Comparison of ENCODE assay signal across 20 mouse cellular contexts in the genomic region with DNA sequence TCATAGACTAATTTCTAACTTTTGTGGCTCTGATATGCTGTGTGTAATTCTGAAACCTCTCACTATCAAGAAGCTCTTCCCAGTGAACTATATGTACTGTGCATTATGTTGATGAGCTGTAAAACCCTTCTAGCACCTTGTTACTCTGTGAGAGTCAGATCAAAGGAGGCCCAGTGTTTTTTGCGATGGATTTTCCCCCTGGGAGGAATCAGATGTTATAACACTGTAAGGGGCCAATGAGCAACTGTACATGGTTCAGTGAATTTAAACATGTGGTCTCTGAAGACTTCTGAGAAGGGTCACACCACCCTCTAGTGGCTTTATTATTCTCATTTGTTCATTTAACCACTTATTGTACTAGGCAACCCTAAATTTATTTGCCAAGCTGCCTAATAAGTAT. TPM values are rescaled to one million over a fixed set of nuclear protein-coding genes. Genes with fewer than 3 reads are reported as not detected.
DNase-seq lines count a peak whose midpoint lies in the region; ATAC-seq and TF ChIP-seq lines count a peak whose summit lies in the region.
"Had no signal": no experiment of that assay in that cellular context is flagged by ENCODE, and none has a peak within 500 bp of the region (broad histone marks: within the 10 kb centered on the region; RNA-seq: fewer than 3 reads in every experiment).

No protein-coding gene starts in this region.

- no peak overlapping the region for H3K4me2 ChIP-seq in midbrain, postnatal 0 days (ENCODE audit: low read depth, low read length, poor library complexity, severe bottlenecking)
- no peak overlapping the region for H3K4me2 ChIP-seq in midbrain, embryonic 13.5 days (replicated peaks)
- H3K4me2 ChIP-seq: heart, embryonic 12.5 days; liver, embryonic 11.5 days; midbrain, embryonic 15.5 days; neural tube, embryonic 12.5 days had no signal

- no peak overlapping the region for H3K9ac ChIP-seq in midbrain, postnatal 0 days (replicated peaks; ENCODE audit: low read length, poor library complexity, severe bottlenecking)
- no peak overlapping the region for H3K9ac ChIP-seq in midbrain, embryonic 13.5 days (replicated peaks)
- H3K9ac ChIP-seq: heart, embryonic 12.5 days; midbrain, embryonic 15.5 days; neural tube, embryonic 12.5 days had no signal

- WGBS in kidney, adult 2 months = 7% methylated on average over 1 of the region's 1 CpGs
- WGBS in midbrain, postnatal 0 days = 21% methylated on average over 1 of the region's 1 CpGs
- 24% methylated on average over 1 of the region's 1 CpGs for WGBS in midbrain, embryonic 13.5 days

- intact Hi-C loops in gastrocnemius, adult 2 months (cut with DNase I) = no loop called here

- ATAC-seq in midbrain, postnatal 0 days (ENCODE audit: low FRiP score) = 0 out of 2 replicates have a peak, but pooled peaks have one; percentile 23
- no peak for ATAC-seq in midbrain, embryonic 13.5 days
- ATAC-seq: forebrain, embryonic 14.5 days; midbrain, embryonic 15.5 days had no signal

- no peaks in the 10 kb centered on the region for H3K36me3 ChIP-seq in kidney, adult 2 months (ENCODE audit: control insufficient read depth, insufficient read depth, low read length)
- H3K36me3 ChIP-seq in midbrain, postnatal 0 days (ENCODE audit: insufficient read depth, low read length) = no peaks in the 10 kb centered on the region
- H3K36me3 ChIP-seq in midbrain, embryonic 13.5 days = no peaks in the 10 kb centered on the region
- H3K36me3 ChIP-seq: heart, embryonic 12.5 days; midbrain, embryonic 15.5 days; neural tube, embryonic 12.5 days had no signal

- no peak overlapping the region for H3K27ac ChIP-seq in kidney, adult 2 months (ENCODE audit: insufficient read depth, low read depth, low read length)
- no peak overlapping the region for H3K27ac ChIP-seq in midbrain, postnatal 0 days (ENCODE audit: low read depth, low read length)
- no peak overlapping the region for H3K27ac ChIP-seq in midbrain, embryonic 13.5 days
- no peak overlapping the region for H3K27ac ChIP-seq in gastrocnemius, adult 2 months
- H3K27ac ChIP-seq: midbrain, embryonic 15.5 days; neural tube, embryonic 12.5 days had no signal

- TF ChIP-seq CTCF in kidney, adult 2 months (conservative IDR thresholded peaks at IDR 0.05; ENCODE audit: insufficient read depth, insufficient read length, low read depth, low read length) = no peak
- peak; percentile 45 for TF ChIP-seq CTCF in midbrain, postnatal 0 days (IDR thresholded peaks at IDR 0.05)
- no peak for TF ChIP-seq CTCF in gastrocnemius, adult 2 months (IDR thresholded peaks at IDR 0.05)

- no peaks in the 10 kb centered on the region for H3K4me1 ChIP-seq in kidney, adult 2 months (ENCODE audit: control insufficient read depth, insufficient read depth, low read length)
- H3K4me1 ChIP-seq in midbrain, postnatal 0 days (ENCODE audit: insufficient read depth, low read length) = no peaks in the 10 kb centered on the region
- H3K4me1 ChIP-seq in midbrain, embryonic 13.5 days (replicated peaks) = no peaks in the 10 kb centered on the region
- H3K4me1 ChIP-seq: heart, embryonic 12.5 days; midbrain, embryonic 15.5 days; neural tube, embryonic 12.5 days had no signal

- H3K4me3 ChIP-seq in kidney, adult 2 months (ENCODE audit: insufficient read depth, low read depth, low read length) = no peak overlapping the region
- H3K4me3 ChIP-seq in midbrain, postnatal 0 days (ENCODE audit: low read depth, low read length) = no peak overlapping the region
- H3K4me3 ChIP-seq in midbrain, embryonic 13.5 days (replicated peaks) = no peak overlapping the region
- no peak overlapping the region for H3K4me3 ChIP-seq in gastrocnemius, adult 2 months
- H3K4me3 ChIP-seq: heart, embryonic 12.5 days; midbrain, embryonic 15.5 days; neural tube, embryonic 12.5 days had no signal

- H3K27me3 ChIP-seq in kidney, adult 2 months (replicated peaks; ENCODE audit: control insufficient read depth, insufficient read depth, low read length) = no peaks in the 10 kb centered on the region
- H3K27me3 ChIP-seq in midbrain, postnatal 0 days (ENCODE audit: insufficient read depth, low read length) = no peaks in the 10 kb centered on the region
- H3K27me3 ChIP-seq in midbrain, embryonic 13.5 days = no peaks in the 10 kb centered on the region
- H3K27me3 ChIP-seq: heart, embryonic 12.5 days; midbrain, embryonic 15.5 days; neural tube, embryonic 12.5 days had no signal

- H3K9me3 ChIP-seq in midbrain, postnatal 0 days (ENCODE audit: low read length) = no peaks in the 10 kb centered on the region
- H3K9me3 ChIP-seq in midbrain, embryonic 13.5 days = no peaks in the 10 kb centered on the region
- H3K9me3 ChIP-seq: heart, embryonic 12.5 days; midbrain, embryonic 15.5 days; neural tube, embryonic 12.5 days had no signal

- TF ChIP-seq POLR2A in kidney, adult 2 months (IDR thresholded peaks at IDR 0.05; ENCODE audit: low read depth, low read length) = no peak

- DNase-seq in kidney, adult 2 months = peak; percentile 3
- DNase-seq in kidney, adult 8-10 months = no peak
- peak; percentile 45 for DNase-seq in midbrain, postnatal 0 days (ENCODE audit: low spot score)
- DNase-seq in Muller cell, postnatal 12 days (ENCODE audit: inconsistent ontology term) = peak; percentile 2
- DNase-seq in retina, postnatal 1 day = peak; percentile 14
- no peak for DNase-seq in gastrocnemius, adult 2 months
- DNase-seq in cerebellum, postnatal 14 days = no peak
- DNase-seq: adrenal gland, postnatal 10 days; cerebellum, postnatal 25 days; gastrocnemius, postnatal 25 days; heart, postnatal 4 days; lung, postnatal 14 days; thymus, adult 2 months had no signal

RNA-seq across cellular contexts. Expression of gene Olfr164, which starts 50.6 kb away (rescaled TPM):
- not detected in 2 replicates for polyA plus RNA-seq in kidney, adult 2 months (2012; rRNA removed)
- total RNA-seq in midbrain, postnatal 0 days (2014; rRNA removed) = not detected in 2 replicates
- polyA plus RNA-seq in midbrain, postnatal 0 days (2015; fragmentation: Nextera tagmentation; extraction: Ambion mirVana) = not detected in 2 replicates
- polyA plus RNA-seq in midbrain, embryonic 13.5 days (2015; fragmentation: Nextera tagmentation; extraction: Ambion mirVana) = not detected in 2 replicates
- total RNA-seq in gastrocnemius, adult 2 months (2021) = not detected
- total RNA-seq: adrenal gland, postnatal 10 days; gastrocnemius, postnatal 25 days; heart, postnatal 4 days had no signal
- polyA plus RNA-seq: forebrain, embryonic 14.5 days; heart, embryonic 12.5 days; intestine, embryonic 14.5 days; liver, embryonic 11.5 days; midbrain, embryonic 15.5 days; neural tube, embryonic 12.5 days; thymus, adult 2 months had no signal

Comparison
In these comparisons a context has a peak if more than half of its experiments do, and no peak if none do; other contexts are left out.
1. DNase-seq: peak in kidney, adult 2 months (single experiment), midbrain, postnatal 0 days (single experiment), Muller cell, postnatal 12 days (single experiment) and retina, postnatal 1 day (single experiment); none in kidney, adult 8-10 months (0 of 2), gastrocnemius, adult 2 months (single experiment) and cerebellum, postnatal 14 days (0 of 2).